Mouse (Mus musculus): ENCODE measurements around the gene Mthfsd.

- TF ChIP-seq POLR2A (IDR thresholded peaks at IDR 0.05; ENCODE audit: control insufficient read depth, low read depth, low read length) = no peak
- no peak for TF ChIP-seq CTCF (IDR thresholded peaks at IDR 0.05; ENCODE audit: control insufficient read depth, insufficient read depth, insufficient replicate concordance, low read depth, low read length)
Measured at GRCm38 (mm10) chr8:121084210-121084951, 23.8 kb downstream of the Mthfsd start, which contains the start of gene Foxf1.
